Mouse (Mus musculus) embryonic facial prominence, embryonic 12.5 days (tissue): ENCODE measurements at regions not wholly inside any gene's neighbourhood (a gene's known extent, or its start where the extent isn't known, plus 50 kb on each side); places are given as distances from the start of the nearest gene placed in this dataset.

Experiments
- ATAC-seq: fragments of 200-750 bp; cut with Nextera tagmentation; 2 replicates; pipeline ENCODE4 v1.8.0; 2017; ENCODE audit not compliant: insufficient number of reproducible peaks, insufficient read depth, low FRiP score, low TSS enrichment
- H3K27ac ChIP-seq: fragments of 300-500 bp; sonication (generic); 2 replicates; pipeline ENCODE4 v1.5.1; 2016; ENCODE audit warnings: mild to moderate bottlenecking
- H3K27me3 ChIP-seq: fragments of 300-500 bp; sonication (generic); 2 replicates; pipeline ENCODE4 v1.6.1; 2016; ENCODE audit warnings: mild to moderate bottlenecking, moderate library complexity
- H3K36me3 ChIP-seq: fragments of 300-500 bp; sonication (generic); 2 replicates; pipeline ENCODE4 v1.6.1; 2016; ENCODE audit warnings: mild to moderate bottlenecking
- H3K4me1 ChIP-seq: fragments of 300-500 bp; sonication (generic); 2 replicates; pipeline ENCODE4 v1.6.1; 2016
- H3K4me2 ChIP-seq: fragments of 300-500 bp; sonication (generic); replicated peaks from 2 replicates; pipeline ENCODE4 v1.6.1; 2016; ENCODE audit warnings: mild to moderate bottlenecking, moderate library complexity
- H3K4me3 ChIP-seq: fragments of 300-500 bp; sonication (generic); 2 replicates; pipeline ENCODE4 v1.5.1; 2016; ENCODE audit warnings: mild to moderate bottlenecking
- H3K9ac ChIP-seq: fragments of 300-500 bp; sonication (generic); 2 replicates; pipeline ENCODE4 v1.6.1; 2016; ENCODE audit warnings: mild to moderate bottlenecking, moderate library complexity
- H3K9me3 ChIP-seq: fragments of 300-500 bp; sonication (generic); 2 replicates; pipeline ENCODE4 v1.6.1; 2016; ENCODE audit warnings: mild to moderate bottlenecking, moderate library complexity
- WGBS: fragments of 180-500 bp; shearing (Covaris S2); methylation state at CpG from one replicate; pipeline ENCODE4 v1.1.7; 2016; 5-methylcytosine and 5-hydroxymethylcytosine counted together

DNA sequence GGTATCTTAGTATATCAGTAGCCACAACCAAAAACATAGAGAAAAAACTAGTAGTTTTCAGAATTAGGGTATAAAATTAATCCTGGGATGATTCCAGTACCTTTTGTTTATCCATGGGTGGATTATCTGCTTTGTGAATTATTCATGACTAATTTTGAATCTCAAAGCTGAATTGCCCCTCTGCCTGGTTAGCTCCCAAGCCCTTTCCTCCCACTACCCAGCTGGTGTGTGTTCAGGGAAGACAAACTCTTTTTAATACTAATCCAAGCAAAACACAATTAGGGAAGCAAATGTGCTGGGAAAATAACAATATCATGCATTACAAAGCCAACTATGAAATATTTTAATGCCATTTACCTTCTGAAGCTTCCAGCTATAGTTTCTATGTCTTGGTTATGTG, 347.4 kb downstream of the Gm43517 start:
- H3K4me2 ChIP-seq = no peak overlapping the region
- H3K4me1 ChIP-seq = no peaks in the 10 kb centered on the region
- H3K4me3 ChIP-seq = no peak overlapping the region
- H3K9ac ChIP-seq = no peak overlapping the region
- ATAC-seq = no peak
- no peaks in the 10 kb centered on the region for H3K27me3 ChIP-seq
- H3K9me3 ChIP-seq = no peaks in the 10 kb centered on the region
- H3K27ac ChIP-seq = no peak overlapping the region
- no peaks in the 10 kb centered on the region for H3K36me3 ChIP-seq

DNA sequence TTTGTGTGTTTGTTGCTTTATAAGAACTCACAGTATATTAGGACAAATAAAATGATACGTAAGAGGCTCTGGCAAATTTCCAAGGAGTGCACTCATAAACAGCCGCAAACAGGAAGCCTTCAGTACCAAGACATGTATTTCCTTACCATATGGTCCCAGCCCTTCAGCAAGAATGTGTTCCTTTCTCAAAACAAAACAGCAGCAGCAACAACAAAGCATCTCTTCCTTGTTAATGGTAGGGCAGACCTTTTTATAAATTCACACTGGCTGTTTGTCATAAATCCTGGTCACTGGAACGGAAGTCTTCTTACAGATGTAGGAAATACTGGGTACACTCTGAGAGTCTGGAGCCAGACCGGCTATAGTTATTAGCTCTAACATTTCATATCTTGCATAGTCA, 352.1 kb downstream of the Gm43517 start:
- Histone ChIP-seq H3K4me3 (no peak overlapping the region), H3K27me3 (no peaks in the 10 kb centered on the region), H3K4me1 (no peaks in the 10 kb centered on the region), H3K27ac (no peak overlapping the region), H3K9me3 (no peaks in the 10 kb centered on the region), H3K9ac (no peak overlapping the region), H3K36me3 (no peaks in the 10 kb centered on the region), H3K4me2 (no peak overlapping the region)
- no peak for ATAC-seq
- 79% methylated on average over 4 of the region's 4 CpGs for WGBS

DNA sequence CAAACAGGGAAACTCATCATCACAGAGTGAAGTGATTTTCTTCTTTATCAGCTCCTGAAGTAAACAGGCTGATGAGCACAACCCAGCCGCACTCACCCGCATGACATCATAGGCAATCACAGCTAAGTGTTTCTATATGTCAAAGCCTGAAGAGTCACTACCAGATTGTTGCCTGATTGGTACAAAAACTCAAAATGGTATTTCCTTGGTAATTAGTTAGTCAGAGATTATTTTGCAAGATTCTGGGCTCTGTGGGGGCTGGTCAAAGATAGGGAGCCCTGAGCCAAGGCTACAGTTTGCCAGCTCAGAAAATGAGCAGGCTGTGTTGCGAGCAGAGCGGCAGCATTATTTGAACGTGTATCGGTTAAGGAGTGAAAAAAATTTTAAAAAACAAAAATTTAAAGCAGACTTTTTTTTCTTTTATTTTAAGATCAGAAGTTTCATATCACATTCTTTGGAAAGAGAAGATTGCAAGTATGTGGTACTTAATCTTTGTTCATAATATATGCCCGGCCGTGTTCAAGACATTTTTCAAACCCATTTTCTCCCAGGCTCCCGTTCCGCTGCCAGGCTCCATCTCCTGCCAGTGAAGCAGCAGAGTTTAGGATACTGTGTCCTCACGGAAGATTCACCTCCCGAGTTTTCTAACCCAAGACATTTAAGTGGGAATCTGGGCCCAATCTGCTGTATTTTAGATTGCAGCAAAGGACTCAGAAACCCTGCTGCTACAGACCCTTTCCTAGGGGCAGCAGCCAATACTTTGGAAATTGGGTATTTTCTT, 355.2 kb downstream of the Gm43517 start:
- Histone ChIP-seq H3K4me3 (no peak overlapping the region), H3K4me1 (no peaks in the 10 kb centered on the region), H3K4me2 (no peak overlapping the region), H3K36me3 (no peaks in the 10 kb centered on the region), H3K27me3 (no peaks in the 10 kb centered on the region), H3K27ac (no peak overlapping the region), H3K9me3 (no peaks in the 10 kb centered on the region), H3K9ac (no peak overlapping the region)
- no peak for ATAC-seq
- 78% methylated on average over 12 of the region's 12 CpGs for WGBS

DNA sequence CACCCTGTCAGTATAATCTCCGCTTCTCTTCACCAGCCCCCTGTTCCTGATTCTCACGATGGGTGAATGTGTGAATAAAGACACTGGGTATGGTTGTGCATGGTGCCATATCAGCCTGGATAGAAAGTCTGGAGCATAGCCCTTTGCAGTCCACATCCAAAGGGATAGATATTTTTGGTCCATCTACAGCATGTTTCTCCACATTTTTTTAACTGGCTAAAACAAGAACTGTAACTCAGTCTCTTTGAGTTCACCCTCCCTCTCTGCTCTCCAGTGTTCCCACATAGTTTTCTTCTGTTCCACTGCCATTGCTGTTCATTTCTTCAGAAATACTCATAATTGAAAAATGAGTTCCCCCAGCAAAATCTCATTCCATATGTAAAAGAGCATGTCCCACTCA, 358.4 kb downstream of the Gm43517 start:
- no peaks in the 10 kb centered on the region for H3K27me3 ChIP-seq
- no peak overlapping the region for H3K4me2 ChIP-seq
- WGBS = 91% methylated on average over 2 of the region's 2 CpGs
- H3K4me1 ChIP-seq = no peaks in the 10 kb centered on the region
- no peak for ATAC-seq
- no peaks in the 10 kb centered on the region for H3K36me3 ChIP-seq
- H3K27ac ChIP-seq = no peak overlapping the region
- H3K9ac ChIP-seq = no peak overlapping the region
- H3K4me3 ChIP-seq = no peak overlapping the region
- H3K9me3 ChIP-seq = no peaks in the 10 kb centered on the region

DNA sequence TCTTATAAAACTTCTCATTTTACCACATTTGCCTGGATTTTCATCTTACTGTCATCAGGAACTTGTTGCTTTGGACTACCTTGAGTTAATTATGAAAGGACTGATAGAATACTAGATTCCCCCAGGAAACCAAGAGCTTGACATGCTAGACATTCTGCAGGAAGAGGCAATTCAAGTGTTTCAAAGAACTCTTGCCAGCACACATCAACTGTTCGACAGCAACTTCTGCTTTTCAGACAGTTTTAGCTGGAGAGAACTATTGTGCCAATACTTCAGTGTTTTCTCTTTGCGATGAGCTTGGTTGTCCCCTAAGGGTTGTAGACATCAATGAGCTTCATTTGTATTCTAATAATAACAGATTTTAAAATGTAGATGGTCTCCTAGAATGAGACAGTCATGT, 362.1 kb downstream of the Gm43517 start:
- no peak overlapping the region for H3K4me3 ChIP-seq
- no peak overlapping the region for H3K9ac ChIP-seq
- H3K4me1 ChIP-seq = no peaks in the 10 kb centered on the region
- H3K4me2 ChIP-seq = no peak overlapping the region
- no peak overlapping the region for H3K27ac ChIP-seq
- no peaks in the 10 kb centered on the region for H3K36me3 ChIP-seq
- H3K27me3 ChIP-seq = no peaks in the 10 kb centered on the region
- ATAC-seq = no peak
- WGBS = 61% methylated on average over 2 of the region's 2 CpGs
- H3K9me3 ChIP-seq = no peaks in the 10 kb centered on the region

DNA sequence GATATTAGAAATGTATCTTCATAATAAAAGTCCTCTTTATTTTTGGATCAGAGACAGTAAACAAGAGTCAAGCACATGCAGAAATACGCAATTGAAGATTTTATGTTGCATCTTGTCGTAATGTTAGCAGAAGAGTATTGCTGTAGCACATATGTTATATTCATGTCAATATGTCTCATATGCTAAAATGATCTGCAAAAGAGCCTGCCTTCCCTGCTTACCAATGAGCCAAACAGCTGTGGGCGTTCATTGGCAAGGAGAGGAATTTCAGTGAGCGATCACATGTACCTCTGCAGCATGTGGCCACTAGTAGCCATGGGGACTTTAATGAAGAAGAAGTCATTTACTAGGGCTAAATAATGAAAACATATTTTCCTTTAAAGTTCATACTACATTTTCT, 373.4 kb downstream of the Gm43517 start:
- Histone ChIP-seq H3K4me2 (no peak overlapping the region), H3K36me3 (no peaks in the 10 kb centered on the region), H3K27ac (no peak overlapping the region), H3K9ac (no peak overlapping the region), H3K9me3 (no peaks in the 10 kb centered on the region), H3K4me1 (no peaks in the 10 kb centered on the region), H3K4me3 (no peak overlapping the region), H3K27me3 (no peaks in the 10 kb centered on the region)
- no peak for ATAC-seq
- 82% methylated on average over 4 of the region's 4 CpGs for WGBS

DNA sequence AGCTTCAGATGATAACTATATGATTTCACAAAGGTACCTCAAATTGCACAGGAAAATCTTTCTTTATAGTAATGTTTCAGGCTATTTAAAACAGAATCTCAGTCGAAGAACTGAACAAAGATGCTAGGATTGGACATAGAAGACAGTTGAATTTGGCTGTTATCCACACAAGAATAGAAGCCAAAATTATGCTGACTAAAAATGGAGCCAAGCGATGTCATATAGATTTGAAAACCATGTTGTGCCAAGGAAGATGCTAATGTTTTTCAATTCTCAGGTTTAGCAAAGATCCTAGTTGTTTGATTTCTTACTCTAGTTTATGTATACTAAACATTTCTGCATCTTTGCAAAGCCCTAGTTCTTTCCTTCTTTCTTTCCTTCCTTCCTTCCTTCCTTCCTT, 379.6 kb downstream of the Gm43517 start:
- Histone ChIP-seq H3K4me2 (no peak overlapping the region), H3K9ac (no peak overlapping the region), H3K27ac (no peak overlapping the region), H3K36me3 (no peaks in the 10 kb centered on the region), H3K4me1 (no peaks in the 10 kb centered on the region), H3K27me3 (no peaks in the 10 kb centered on the region), H3K9me3 (no peaks in the 10 kb centered on the region), H3K4me3 (no peak overlapping the region)
- no peak for ATAC-seq
- WGBS = 76% methylated on average over 2 of the region's 2 CpGs

DNA sequence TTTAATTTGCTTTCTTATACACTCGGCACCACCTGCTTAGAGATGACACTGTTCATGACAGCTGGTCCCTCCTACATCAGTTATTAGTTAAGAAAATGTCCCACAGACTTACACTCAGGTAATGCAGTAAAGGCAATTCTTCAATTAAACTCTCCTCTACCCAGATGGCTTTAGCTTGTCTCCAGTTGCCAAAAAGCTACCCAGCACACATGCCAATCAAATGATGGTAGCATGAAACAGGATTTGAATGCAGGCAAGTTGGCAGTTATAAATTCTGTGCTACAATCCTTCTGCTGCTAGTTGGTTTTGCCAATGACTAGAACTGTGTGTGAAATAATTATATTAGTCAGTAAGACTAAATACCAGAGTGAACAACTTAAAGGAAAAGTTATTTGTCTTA, 423.4 kb downstream of the Gm43517 start:
- H3K27ac ChIP-seq = no peak overlapping the region
- no peak overlapping the region for H3K4me2 ChIP-seq
- no peaks in the 10 kb centered on the region for H3K27me3 ChIP-seq
- H3K36me3 ChIP-seq = no peaks in the 10 kb centered on the region
- WGBS = 81% methylated on average over 1 of the region's 1 CpGs
- no peaks in the 10 kb centered on the region for H3K4me1 ChIP-seq
- no peak overlapping the region for H3K9ac ChIP-seq
- no peak for ATAC-seq
- H3K4me3 ChIP-seq = no peak overlapping the region
- no peaks in the 10 kb centered on the region for H3K9me3 ChIP-seq

DNA sequence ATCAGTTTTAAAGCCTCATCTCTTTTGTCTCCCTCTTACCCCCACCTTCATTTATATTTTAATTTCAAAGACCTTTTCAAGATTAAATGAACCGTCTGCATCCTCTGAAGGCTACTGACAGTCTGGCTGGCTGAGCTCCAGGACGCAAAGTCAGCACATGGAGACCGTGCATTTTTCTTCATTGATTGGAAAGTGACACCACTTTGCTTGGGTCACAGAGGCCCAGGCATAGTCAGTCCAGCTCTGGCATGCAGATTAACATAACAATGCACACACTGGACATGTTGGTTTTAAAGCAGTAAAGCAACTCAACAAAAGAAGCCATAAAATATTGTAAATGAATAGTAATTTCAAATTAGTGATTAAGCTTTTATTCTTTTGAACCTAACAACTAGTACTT, 429.7 kb downstream of the Gm43517 start:
- WGBS = 59% methylated on average over 3 of the region's 3 CpGs
- no peak overlapping the region for H3K9ac ChIP-seq

DNA sequence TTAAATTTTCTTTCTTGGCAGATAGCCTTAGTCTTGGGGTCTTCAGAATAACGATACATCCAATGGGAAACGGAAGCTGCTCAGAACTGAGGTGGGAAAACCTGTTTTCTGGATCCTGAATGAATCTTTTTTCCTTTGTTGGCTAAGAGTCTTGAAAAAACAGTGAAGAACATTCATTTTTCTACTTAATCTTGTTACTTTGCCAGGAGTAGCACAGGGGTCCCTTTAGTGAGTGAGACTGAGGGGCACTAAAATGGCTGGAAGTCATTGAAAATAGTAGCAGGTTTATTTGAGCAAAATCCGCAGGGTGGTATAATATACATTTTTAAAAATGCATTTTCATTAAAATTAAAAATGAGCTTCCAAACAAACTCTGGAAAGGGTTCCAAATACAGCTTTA, 442.8 kb downstream of the Gm43517 start:
- Histone ChIP-seq H3K4me2 (no peak overlapping the region), H3K27me3 (no peaks in the 10 kb centered on the region), H3K4me1 (no peaks in the 10 kb centered on the region), H3K4me3 (no peak overlapping the region), H3K36me3 (no peaks in the 10 kb centered on the region), H3K9me3 (no peaks in the 10 kb centered on the region), H3K9ac (no peak overlapping the region), H3K27ac (no peak overlapping the region)
- 84% methylated on average over 3 of the region's 3 CpGs for WGBS
- no peak for ATAC-seq

More for the DNA sequence above, 429.7 kb downstream of the Gm43517 start:
- no peak overlapping the region for H3K27ac ChIP-seq
- no peak overlapping the region for H3K4me2 ChIP-seq
- H3K4me3 ChIP-seq = no peak overlapping the region
- ATAC-seq = no peak
- no peaks in the 10 kb centered on the region for H3K27me3 ChIP-seq
- H3K36me3 ChIP-seq = no peaks in the 10 kb centered on the region
- H3K4me1 ChIP-seq = no peaks in the 10 kb centered on the region
- H3K9me3 ChIP-seq = no peaks in the 10 kb centered on the region

DNA sequence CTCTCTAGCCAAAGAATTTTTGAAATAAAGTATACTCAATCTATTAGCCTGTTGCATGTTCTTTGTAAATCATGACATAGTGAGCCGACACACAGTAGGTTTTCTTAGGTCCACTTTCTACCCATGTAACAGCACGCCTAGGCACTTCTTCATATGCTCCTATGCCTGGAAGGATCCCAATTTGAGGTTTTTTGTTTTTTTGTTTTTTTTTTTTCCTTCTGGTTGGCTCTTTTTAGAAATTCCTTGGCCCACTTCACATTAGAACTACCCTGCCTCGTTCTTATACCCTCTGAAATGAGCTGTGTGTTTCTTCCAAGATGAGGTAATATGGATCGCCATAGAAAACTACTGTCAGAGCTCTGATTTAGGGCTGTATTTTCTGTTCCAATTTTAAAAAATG, 443.6 kb downstream of the Gm43517 start:
- H3K9me3 ChIP-seq = no peaks in the 10 kb centered on the region
- WGBS = 87% methylated on average over 4 of the region's 4 CpGs
- no peak overlapping the region for H3K9ac ChIP-seq
- H3K4me3 ChIP-seq = no peak overlapping the region
- no peaks in the 10 kb centered on the region for H3K27me3 ChIP-seq
- no peaks in the 10 kb centered on the region for H3K36me3 ChIP-seq
- no peak overlapping the region for H3K4me2 ChIP-seq
- ATAC-seq = no peak
- H3K4me1 ChIP-seq = no peaks in the 10 kb centered on the region
- H3K27ac ChIP-seq = no peak overlapping the region

DNA sequence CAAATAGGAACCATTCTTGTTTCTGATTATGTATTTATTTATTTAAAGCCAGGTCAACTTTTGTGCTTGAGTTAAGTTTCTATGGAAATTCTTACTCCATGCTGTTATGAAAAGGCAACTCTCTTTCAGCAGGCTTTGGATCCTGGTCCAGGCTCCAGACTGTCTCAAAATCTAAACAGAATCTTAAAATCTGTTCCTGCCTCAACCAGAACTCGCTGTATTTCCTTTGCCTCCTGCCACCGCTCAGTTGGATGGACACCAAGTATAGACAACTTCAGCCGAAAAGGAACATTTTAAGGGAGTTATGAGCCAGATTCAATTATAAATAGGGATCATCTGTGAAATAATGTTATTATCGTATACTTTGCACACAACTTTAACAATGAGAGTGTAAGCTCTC, 445.7 kb downstream of the Gm43517 start:
- WGBS = 91% methylated on average over 4 of the region's 4 CpGs

More for the DNA sequence above, 445.7 kb downstream of the Gm43517 start:
- Histone ChIP-seq H3K4me3 (no peak overlapping the region), H3K27me3 (no peaks in the 10 kb centered on the region), H3K9ac (no peak overlapping the region), H3K9me3 (no peaks in the 10 kb centered on the region), H3K4me1 (no peaks in the 10 kb centered on the region), H3K4me2 (no peak overlapping the region), H3K36me3 (no peaks in the 10 kb centered on the region), H3K27ac (no peak overlapping the region)
- no peak for ATAC-seq
